Mouse (Mus musculus): ENCODE measurements around the gene Tmem38a.

The Tmem38a gene

GRCm38 (mm10) chr8:72587806-72588205 is 16.0 kb downstream of the Tmem38a start:
- no peak for DNase-seq

DNA sequence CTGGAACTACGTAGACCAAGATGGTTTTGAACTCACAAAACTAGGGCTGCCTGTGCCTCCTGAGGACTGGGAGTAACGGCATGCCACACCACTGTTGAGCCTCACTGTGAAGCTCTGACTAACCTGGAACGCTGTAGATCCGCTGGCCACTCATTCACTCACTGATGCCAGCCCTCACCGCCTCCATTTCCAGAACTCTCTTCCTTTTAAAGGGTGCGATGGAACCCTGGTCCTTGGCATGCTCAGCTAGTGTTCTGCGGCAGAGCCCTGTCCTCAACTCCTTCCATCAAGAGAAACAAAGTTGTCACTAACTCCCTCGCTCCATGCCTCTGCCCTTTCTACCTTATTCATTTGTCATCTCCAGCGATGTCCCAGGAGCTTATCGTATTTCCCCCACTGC is 17.0 kb downstream of the Tmem38a start:
- DNase-seq, result no peak

DNA sequence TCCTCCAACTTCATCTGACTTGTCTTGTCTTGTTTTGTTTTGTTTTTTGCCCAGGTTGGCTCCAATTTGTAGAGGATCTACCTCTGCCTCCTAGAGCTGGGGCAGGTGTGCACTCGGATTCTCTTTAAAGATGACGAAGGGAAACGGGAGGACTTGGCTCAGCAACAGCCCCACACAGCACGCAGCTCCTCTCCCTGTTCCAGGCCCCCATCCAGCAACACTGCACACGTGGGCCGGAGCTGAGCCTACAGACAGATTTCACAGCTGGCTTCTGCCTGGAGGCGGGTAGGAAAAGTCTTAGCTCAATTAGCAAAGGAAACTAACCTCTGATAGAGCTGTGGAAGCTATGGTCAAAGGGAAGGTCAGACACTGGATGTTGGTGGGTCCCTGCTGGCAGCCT is 17.4 kb downstream of the Tmem38a start:
- DNase-seq, result no peak

- DNase-seq, result peak; percentile 45
These were observed 18.3 kb downstream of the Tmem38a start for GRCm38 (mm10) chr8:72590198-72590597.

Data from kidney, postnatal 14 days (tissue).